Mouse (Mus musculus) cerebellum, adult 11-12 months (tissue): ENCODE results near the gene Zfp566.
"Not testable (repeated sequence)": the region's sequence is repeated elsewhere in the genome, so short reads cannot be mapped to it uniquely, and the experiment has no call there.

Experiments
- DNase-seq: peaks from one replicate; pipeline ENCODE4 v3.0.0; 2022

Gene Zfp566

DNA sequence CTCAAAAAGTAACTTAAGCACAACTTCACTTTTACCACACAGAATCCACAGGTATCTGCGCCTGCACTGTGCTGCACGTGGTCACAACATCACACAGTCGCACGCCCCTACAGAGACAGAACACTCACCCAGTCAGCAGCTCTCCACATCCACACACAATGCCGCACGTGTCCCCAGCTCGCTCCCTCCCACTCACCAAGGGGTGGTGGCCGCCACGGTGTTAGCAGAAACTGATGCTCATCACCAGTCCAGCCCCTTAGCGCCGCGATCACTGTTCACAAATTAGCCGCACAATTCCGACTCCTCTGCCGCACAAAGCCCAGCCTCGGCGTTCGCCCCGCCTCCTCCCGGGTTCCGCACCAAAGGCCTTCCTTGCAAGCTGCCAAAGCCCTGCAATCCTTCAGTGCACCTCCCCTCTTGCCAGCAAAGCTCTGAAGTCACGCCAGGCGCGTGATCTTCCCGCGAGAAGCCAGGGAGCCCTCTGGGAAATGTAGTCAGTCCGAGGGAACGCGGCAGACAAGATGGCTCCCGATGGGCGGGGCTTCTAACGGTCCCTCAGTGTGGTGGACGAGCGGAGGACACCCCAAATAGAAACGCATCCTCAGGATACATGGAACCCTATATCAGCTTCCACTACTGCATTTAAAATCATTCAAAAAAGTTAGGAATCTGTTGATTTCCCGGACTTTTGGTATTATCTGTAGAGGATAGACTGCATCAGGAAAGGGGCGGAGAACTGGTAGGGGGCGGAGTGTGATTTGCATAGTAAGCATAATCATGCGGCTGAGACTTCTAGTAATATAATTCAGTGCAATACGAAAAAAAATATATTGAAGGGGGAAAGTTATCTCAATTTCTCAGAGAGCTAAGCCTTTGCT, at the start of gene Zfp566, which contains the start of gene Gm26920:
TSS of gene Zfp566 (minus strand) at position 436 of the 878 bp plus-strand sequence.
TSS of gene Gm26920 (minus strand) at position 319 of the 878 bp plus-strand sequence.
- DNase-seq: peak; percentile 98

DNA sequence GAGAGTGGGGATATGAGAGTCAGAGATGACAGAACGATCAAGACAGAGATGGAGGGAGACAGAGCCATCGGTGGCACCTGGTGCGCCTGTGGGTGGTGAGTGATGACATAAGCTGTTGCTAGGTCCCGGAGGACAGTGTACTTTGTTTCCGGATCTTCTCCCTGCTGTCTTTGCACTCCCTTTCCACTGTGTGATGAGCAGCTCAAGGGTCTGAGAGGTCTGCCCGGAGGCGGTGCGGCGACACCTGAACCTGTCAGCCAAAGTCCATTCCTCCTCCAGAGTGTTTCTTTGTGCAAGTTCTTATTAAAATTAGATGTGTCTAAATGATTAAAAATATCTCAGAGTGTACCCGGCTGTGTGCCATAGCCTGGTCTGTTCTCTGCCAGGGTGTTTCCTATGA, 46.5 kb upstream of the Zfp566 start:
- no peak for DNase-seq

DNA sequence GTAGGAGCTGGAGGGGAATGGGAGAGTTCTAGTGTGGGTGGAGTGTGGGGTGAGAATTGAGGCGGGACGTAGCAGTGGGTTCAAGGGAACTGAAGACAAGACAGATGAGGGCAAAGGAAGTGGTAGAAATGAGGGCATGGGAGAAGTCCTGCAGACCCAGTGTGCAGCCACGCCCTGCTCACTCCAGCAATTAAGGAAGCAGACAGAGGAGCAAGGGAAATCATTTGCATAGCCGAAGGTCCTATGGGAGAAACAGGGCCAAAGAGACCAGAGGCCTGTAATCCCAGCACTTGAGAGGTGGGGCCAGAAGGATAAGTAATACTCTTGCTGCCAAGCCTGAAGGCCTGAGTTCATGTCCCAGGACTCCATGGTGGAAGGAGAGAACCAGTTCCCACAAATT, 42.1 kb upstream of the Zfp566 start:
- DNase-seq: no peak

DNA sequence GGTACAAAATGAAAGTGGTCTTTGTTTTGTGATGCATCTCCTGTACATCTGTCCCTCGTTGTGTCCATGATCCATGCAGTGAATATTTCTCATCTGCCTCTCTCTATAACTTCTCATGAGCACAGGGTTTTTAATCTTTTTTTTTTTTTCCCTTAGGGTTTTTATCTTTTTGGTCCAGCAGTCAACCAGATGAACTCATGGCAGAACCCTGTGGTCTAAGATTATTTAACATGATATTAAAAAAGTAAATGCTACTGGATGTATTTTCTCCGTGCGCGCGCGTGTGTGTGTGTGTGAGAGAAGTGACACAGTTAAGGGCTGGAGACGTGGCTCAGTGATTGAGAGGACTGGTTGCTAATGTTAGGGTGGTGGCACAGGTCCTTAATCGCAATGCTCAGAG, 39.6 kb upstream of the Zfp566 start:
- no peak for DNase-seq

DNA sequence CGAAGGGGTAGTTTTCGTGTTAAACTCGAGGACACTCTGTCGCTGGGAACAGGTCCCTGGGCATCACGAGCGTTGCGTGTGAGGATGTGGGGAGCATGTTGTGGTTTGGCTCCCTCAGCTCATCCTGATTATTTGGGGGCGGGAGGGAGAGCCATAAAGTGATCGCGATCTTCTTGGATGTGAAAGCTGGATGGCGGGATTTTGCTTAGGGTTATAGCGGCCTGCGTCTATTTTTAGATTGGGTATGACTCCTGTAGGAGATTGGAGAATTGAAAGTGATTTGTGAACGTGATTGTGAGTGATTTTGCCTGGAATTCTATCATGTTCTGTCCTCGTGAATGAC, 31.8 kb upstream of the Zfp566 start:
- DNase-seq: no peak

DNA sequence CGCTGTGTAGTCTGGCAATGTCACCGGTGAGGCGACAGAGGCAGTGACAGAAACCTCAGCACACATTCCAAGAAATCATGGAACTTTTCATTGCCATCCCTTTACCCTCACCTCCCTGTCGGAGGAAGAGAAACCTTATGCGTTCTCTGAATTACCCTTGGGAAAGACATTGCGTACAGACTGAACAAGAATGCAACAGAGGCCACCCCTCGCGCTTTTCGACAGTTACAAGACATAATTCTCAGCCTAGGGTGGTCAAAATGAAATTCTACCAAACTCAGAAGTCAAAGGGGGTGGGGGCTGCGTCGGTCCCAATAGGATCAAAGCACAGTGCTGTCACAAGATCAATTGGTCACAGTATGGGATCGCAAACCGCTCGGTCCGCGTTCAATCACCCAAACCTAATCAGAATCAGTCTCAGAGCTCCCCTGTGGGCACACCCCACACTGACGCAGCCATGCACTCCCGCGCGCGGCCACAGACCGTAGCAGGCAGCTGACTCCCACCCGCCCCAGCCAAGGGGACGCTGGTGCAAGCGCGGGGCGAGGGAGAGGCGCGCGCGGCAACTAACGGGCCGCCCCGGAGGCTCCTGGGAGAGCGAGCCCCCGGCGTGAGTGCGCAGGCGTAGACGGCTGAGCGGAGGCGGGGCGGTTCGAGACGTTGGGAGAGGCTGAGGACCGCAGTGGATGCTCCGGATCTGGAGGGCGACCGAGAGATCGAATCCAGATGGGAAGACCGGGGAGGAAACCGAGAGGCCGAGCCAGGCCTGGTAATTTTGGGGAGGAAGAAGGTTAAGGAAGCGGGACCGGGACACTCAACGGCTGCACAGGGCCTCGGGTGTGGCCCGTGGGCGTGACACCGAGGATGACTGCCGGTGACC, 31.2 kb upstream of the Zfp566 start, which contains the start of gene Zfp382:
TSS of gene Zfp382 (plus strand) at position 635 of the 880 bp plus-strand sequence.
- peak; percentile 92 for DNase-seq

DNA sequence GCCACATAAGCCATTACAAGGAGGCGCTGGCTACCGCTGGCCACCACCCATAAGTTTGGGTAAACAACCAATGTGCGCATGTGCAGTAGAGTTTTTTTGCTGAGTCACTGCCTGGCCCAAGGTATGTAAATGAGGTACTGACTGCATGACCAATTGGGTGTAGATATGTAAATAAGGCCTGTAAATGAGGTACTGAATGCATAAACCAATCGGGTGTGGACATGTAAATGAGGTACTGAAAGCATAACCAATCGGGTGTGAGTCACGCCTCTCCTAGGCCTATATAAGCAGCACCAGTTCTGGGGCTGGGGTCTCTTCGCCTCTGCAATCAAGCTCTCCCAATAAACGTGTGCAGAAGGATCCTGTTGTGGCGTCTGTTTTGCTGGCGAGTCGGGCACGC, 27.6 kb upstream of the Zfp566 start:
- not testable (repeated sequence) for DNase-seq

DNA sequence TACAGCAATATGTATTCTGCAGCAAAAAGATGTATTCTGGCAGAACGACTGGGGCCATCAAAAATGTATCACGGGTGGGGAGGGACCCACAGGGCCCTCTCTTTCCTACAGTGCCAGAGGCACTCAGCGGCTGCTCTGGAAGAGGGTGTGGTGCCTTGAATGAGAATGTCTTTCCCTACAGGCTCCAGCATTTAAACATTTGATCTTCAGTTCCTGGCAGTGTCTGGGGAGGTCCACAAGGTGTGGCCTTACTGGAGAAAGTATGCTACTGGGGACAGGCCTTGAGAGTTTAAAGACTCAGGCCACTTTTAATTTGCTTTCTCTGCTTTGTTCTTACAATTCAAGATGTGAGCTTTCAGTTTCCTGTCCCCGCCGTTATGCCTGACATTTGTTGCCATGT, 25.7 kb upstream of the Zfp566 start:
- DNase-seq: no peak

DNA sequence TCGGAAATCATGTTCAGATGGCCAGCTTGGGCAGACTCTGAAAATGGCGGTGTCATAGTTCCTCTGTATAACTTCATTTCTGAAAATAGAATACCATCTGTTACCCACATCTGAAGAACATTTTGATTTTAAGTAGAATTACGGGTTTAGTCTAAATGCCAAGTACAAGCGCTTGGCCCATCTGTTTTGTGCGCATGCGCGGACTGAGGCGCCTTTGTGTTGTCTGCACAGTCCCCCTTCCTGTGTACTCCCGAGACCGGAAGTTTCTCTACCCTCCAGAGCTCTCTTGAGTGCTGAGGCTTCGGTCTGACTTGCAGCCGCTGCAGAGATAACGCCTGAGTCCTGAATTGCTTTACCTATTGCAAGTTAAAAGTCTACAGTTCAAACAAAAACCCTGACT, 9.0 kb upstream of the Zfp566 start:
- peak; percentile 80 for DNase-seq

DNA sequence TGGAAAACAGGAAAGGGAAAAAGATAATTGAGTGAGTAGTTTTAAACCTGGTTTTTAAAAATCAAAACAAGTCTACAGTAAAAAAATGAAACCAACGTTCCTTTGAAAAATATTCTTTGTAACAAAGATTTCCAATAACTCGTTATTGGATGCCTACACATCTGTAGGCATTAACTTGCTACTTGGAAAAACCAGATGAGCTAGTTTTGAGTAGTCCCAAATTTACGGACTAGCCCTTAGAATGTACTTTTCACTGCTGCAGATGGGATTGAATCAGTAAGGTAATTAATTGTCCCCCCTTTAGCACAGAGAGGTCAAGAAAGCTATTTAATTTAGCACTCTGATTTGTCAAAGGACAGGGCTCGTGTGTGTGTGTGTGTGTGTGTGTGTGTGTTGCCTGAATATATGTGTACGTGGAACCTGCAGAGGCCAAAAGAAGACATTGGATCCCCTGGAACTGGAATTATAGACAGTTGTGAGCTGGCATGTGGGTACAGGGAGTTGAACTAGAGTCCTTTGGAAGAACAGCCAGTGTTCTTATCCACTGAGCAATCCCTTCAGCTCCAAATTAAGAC, 5.3 kb upstream of the Zfp566 start:
- no peak for DNase-seq

DNA sequence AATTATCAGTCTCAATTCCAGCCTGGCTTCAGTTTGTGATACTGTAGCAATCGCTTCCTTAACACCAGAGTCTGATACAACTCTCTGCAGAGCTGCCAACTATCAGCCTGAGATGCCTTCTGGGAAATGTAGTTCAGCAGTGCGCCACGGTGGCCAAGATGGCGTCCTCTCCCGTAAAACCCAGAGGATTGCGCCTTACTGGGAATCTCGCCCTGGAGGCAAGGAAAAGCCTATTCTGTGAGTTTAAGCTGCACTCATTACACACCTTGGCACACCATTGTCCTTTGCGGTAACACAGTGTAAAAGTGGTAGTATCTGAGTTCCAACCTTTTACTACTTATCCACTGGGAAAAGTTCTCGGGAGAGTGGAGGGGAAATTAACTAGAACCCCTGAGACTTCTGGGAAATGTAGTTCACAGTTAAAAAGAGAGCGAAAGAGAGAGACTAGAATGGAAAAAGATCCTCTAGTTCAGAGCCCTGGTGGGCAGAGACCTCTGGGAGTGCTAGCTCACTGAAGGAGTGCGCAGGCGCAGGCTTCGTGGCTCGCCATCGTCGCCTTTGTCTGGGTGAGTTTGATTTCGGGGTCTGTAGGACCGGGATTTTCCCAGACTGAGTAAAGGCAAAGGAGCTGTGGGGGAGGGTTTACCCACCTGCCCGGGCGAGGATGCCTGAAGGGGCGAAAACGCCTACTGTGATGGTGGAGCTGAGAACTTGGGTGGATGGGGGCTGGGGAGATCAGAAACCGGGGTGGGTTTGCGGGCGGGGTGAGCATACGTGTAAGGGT, 4.5 kb upstream of the Zfp566 start, which contains the start of gene Zfp260:
TSS of gene Zfp260 (plus strand) at position 132 of the 784 bp plus-strand sequence.
- DNase-seq: peak; percentile 89

DNA sequence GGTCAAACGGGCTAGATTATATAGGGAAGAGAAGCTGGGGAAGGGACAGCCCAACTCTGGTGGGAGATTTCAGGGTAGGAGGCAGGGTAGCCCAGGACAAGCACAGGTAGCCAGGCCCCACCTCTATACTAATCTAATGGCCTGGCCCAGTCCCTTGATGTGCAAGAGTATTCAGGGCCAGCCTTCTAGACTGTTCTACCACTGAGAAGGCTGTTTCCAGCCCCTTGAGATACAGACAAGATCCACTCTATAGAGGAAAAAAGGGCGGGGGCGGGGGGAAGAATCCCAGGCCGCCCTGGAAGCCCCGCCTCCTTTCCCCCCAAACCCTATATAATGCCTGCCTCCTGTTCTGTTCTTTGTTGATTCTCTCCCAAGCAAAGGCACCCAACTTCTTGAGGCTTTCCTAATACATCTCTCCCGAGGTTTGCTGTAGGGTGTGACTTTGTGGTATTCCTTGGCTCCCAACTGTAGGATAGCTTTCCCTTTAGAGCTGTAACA, 3.6 kb upstream of the Zfp566 start:
- peak; percentile 50 for DNase-seq

DNA sequence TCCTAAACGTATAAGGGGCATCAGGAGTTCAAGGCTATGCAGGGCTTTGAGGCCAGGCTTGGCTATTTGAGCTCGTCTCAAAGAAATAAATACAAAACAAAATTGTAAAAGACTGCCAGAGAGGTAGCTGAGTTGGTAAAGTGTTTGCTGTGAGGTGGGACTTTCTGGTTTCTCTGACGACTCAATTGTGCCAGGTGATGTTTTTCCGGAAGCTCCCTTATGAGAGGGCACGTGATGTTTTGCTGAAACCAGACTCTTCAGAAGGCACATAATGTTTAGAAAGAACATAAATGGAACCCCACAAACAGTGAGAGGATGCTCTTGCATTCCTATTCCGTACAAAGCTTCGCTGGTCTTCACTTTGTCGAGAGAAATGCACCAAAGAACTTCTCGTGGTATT, 2.3 kb upstream of the Zfp566 start:
- DNase-seq: no peak

DNA sequence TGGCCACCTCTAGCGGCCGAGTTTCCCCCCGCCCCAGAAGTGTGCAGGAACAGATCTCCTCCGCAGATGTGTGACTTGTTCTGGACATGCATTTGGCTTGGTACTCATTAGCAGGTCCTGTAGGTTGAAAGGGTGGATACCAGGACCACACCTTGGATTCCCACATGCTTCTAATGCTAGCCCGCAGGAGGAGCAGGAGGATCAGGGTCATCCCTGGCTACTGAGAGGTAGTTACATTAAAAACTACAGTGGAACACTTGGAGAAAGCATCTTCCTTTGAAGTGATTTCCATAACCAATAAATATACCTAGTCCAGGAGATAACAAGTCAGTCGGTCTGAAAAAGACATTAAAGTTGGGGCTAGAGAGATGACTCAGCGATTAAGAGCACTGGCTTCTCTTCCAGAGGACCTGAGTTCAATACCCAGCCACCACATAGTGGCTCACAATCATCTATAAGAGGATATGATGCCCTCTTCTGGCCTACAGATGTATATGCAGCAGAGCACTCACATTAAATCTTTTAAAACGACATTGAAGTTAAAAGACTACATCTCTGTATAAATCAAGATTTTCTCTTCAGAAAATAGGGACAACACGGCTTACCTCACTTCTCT, 751 bp upstream of the Zfp566 start:
- DNase-seq: no peak

DNA sequence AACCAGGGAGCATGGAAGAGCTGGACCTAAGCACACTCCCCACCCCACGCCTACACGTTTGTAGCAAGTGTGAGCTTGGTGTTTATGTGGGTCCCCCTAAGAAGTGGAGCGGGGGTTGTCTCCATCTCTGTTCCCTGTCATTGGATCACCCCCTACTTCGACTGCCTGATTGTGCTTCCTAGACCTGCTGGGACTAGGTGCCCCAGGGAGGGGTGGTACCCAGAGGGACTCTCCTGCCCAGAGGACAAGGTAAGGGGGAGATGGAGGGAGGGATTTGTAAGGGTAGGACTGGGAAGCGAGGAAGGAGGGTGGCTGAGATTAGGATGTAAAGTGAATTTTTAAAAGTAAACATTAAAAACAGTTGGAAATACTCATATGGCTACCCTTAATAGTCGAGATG, 922 bp downstream of the Zfp566 start:
- DNase-seq: peak; percentile 51

DNA sequence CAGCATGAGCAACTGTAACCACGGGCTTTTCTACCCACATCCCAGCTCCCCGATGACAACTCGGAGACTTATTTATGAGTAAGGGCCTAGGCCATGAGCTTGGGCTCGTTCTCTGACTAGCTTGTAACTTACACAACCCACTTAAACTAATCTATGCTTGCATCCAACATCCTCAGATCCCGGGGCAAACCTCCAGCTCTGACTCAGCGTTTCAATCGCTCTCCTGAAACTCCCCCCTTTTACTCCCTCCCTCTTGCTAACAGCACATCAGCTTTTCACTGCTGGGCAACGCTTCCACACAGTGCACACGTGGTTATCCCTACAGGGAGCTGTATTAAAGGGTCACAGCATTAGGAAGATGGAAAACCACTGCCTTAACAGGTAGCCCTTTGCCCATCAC, 3.8 kb downstream of the Zfp566 start:
- DNase-seq: no peak

DNA sequence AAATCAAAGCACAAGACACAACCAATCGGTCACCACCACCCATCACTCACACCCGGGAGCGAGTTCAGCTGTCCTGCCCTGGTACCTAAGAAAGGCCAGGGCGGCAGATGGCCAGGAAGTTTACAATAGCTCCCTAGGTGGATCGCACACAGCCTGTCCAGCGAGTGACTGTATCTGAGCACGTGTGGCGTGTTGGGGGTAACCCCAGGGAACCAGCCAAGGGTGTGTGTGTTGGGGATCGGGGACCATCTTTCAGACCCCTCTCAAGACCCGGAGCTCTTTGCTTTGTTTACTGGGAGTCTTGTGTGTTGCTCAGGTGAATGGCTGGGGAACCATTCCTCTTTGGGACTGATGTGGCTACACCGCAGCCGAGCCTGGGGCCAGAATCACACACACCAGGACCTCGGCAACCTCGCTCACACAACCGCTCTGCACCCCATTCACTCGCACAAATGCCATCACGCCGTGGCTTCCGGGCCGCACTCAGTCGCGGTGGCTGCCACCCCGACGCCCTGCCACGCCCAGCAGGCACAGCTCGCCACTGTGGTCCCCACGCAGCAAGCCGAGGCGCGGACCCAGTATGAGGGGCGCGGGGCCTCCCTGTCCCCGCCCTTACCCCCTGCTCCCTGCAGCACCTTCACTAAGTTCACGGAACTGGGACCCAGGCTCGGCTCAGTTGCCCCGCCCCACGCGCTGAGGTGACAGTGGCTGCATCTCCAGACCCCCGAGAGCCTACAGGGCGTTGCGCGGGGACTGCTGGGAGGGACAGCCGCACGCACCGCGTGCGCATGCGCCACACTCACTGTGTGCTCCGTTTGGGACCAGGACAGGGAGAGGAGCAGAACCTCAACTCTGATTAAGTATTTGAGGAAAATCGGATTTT, 17.9 kb downstream of the Zfp566 start, which contains the start of gene Zfp82:
TSS of gene Zfp82 (minus strand) at position 755 of the 883 bp plus-strand sequence.
- DNase-seq: peak; percentile 89

DNA sequence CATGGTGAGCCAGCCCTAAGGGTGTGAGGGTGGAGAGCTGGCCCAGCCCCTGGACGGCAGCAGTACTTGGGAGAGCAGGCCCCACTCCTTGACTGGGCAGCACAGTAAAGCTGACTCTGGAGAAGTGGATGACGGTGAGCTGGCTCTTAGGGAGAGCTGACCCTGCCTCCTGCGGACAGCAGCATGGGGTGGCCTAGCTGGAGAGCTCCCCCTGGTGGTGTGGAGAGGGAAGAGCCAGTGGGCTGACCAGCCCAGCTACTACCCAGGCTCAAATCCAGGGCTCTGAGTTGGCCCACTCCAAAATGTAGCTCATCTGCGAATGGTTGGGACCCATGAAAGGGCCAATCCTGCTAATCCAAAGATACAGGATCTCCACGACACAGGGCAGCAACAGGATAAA, 25.7 kb downstream of the Zfp566 start:
- DNase-seq: no peak

DNA sequence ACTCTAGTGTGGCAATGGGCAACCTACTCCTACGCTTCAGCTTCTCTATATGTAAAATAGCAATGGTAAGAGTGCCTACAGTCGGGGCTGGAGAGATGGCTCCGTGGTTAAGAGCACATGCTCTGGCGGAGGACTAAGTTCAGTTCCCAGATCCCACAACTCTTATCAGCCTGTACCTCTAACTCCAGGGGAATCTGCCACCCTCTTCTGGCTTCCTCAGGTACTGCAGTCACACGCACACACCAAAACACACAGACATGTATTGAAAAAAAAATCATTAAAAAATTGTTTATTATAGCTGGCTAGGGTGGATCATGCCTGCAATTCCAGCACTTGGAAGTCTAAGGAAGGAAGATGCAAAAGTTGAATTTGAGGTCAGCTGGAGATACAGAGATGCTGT, 27.8 kb downstream of the Zfp566 start:
- no peak for DNase-seq

DNA sequence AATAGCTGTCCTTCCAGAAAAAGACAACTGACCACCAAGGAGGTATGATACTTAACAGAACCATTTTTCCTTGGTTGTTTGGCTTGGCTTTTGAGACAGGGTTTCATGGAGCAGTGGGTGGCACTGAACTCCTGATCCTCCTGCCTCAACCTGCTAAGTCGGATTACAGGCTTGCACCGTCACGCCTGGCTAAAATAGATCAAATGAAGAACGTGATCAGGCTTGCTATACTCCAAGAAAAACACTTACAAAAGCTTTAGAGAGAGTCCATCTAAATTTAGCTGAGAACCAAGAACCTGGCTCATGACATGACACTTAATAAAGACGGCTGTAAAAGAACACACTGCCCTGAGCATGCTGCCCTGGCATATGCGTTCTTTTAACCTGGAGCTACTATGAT, 30.0 kb downstream of the Zfp566 start:
- DNase-seq: no peak

DNA sequence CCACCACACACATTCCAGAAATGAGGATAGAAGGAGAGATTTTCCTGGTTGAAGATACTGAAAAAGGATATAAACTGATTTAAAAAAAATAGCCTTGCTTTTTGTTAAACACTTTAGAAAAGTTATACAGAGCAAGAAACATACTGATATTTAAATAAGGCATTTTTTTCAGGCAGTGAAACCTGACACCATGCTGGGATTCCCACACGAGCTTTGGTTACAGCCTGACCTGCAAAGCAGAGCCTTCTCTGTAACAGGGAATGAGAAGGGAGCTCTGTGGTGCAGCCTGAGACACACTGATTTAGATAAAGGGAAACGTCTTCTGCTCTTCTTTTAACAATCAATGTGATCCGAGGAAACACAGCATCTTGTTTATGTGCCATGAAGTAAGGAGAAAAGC, 36.7 kb downstream of the Zfp566 start:
- no peak for DNase-seq
